Mouse (Mus musculus): ENCODE data around the gene Atp13a4.

DNA sequence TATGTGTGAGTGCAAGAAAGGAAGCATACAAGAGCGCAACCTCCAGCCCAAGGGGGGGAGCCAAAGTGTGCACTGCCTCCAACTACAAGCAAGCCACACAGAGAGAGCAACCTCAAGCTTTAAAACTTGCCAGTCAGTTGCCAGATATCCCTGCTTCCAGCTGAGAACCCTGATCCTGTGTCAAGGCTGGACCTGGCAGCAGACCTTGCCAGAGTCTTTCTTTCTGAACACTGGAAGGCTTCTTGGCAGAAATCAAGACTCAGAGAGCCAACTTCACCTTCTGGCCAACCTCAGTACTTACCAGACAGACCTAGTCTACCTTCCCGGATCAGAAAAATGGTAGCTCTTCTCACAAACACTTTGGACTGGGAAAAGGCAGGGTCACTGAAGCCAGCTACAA lies 145.6 kb downstream of the Atp13a4 start:
- TF ChIP-seq POLR2A (IDR thresholded peaks at IDR 0.05; ENCODE audit: low read depth, low read length): no peak
- no peak for TF ChIP-seq CTCF (IDR thresholded peaks at IDR 0.05; ENCODE audit: extremely low read depth, insufficient read length, insufficient replicate concordance, low read depth, low read length)
